Mouse (Mus musculus): ENCODE measurements around the gene Smim26.

GRCm38 (mm10) chr2:144637671-144638395 is 44.0 kb downstream of the Smim26 start:
- TF ChIP-seq CTCF (IDR thresholded peaks at IDR 0.05; ENCODE audit: low read depth) (no peak), EP300 (optimal IDR thresholded peaks at IDR 0.05) (no peak)

All from stomach, postnatal 0 days (tissue).